Mouse (Mus musculus) cerebral cortex, adult 2 months (tissue): Measurements from ENCODE around the gene Atp8b3.

Source experiments
- WGBS: fragments of 180-500 bp; shearing (Covaris S2); methylation state at CpG from one replicate; pipeline ENCODE4 v1.1.7; 2018; 5-methylcytosine and 5-hydroxymethylcytosine counted together

Gene Atp8b3

DNA sequence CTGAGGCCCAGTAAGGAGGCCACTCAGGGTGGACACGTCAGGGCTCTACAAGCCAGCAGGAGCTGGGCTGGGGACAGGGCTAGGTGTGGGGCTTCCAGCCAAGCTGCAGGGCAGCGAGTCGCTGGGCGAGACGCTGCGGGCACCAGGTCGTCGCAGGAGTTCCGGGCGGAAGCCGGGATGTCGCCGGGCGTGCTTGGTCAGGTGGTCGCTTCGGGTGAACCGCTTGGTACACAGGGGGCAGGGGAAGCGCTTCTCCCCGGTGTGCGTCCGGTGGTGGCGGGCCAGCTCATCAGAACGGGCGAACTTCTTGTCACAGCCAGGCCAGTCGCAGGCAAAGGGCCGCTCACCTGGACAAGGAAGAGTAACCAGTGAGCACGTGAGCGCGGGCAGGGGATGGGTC lies 30.0 kb upstream of the Atp8b3 start:
- 97% methylated on average over 29 of the region's 29 CpGs for WGBS

DNA sequence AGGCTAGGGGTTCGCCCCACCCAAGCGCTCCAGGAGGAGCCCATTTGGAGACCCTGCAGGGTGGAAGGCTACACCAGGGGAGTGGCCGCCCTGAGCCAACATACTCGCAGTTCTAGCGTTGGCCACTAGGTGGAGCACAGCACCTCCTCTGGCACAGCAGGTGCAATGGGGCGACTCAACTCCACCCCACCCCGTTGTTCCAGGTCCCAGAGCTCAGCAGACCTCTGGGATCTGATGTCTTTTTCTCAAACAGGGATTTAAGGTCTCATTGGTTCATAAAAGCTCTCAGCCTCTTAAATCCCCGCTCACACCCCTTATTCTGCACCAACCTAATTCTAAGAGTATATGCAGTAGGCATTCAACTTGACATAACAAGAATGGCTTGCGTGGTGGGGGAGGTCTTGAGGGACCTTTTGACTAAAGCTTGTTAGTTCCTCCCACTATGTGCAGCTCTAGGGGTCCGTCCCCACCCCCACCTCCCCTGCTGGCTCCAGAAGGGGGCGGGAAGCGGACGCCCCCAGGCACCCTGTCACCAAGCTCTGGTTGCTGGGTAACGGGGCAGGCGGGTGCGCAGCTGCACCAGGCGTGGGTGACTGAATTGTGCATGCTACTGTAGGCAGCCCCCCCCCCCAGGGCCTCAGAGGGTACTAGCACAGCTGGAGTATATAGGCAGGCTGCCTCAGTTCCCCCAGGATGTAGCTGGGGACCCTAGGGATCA lies 27.6 kb upstream of the Atp8b3 start:
- WGBS, result 14% methylated on average over 17 of the region's 17 CpGs

DNA sequence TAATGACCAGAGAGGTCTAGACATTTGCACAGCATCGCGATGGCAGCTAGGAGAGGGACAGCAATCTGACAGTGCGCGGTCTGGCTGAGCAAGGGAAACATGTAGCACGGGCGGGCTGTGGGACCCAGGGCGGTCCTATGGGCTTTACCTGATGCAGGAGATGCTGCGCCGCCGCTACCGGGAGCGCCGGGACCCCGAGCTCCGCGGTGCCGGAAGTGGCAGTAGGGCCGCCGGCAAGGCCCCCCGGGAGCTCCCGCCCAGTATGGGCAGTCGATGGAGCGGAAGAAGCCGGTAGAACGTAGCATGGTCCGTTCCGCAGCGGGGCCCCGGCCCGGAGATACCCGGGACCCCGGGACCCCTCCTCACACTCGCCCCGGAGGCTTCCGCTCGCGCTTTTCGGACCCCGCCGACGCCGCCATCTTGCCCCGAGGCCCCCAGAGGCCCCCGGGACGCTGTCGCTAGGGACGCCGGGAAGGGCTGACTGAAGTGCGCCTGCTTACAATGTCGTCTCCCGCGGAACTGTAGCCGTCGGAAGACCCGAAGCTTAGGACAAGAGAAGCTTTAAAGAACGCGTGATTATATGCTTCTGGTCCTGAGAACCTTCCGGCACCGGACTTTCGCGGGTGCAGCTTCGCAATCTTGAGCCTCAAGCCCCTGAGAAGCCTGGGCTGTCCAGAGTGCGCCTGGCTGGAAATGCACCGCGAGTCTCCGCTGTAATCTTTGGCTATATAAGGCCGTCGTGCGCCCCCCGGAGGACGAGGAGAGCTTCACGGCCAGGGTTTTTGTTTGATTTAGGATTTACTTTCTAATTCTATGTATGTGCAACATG lies 22.4 kb upstream of the Atp8b3 start, which contains the start of gene Rexo1:
Gene Rexo1 (minus strand): TSS at position 445 of the 829 bp plus-strand sequence.
- WGBS, result under 1% methylated on average over 69 of the region's 72 CpGs

DNA sequence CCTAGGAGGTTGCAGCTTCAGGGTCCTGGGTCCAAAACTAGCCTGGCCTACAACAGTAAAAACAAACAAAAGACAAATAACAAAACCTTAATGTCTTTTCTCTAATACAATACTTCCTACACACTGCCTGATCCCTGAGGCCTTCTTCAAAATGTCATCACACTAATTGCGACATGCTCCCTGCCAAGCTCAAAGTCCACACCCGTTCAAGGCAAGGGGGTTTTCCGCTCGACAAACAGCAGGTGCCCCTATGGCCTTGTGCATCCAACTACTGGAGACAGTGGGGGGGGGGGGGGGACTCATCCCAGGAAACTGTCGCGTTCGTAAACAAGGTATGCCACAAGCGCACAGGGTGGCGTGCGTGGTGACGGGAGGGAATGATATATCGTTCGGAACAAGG lies 21.7 kb upstream of the Atp8b3 start:
- WGBS, result under 1% methylated on average over 13 of the region's 13 CpGs

DNA sequence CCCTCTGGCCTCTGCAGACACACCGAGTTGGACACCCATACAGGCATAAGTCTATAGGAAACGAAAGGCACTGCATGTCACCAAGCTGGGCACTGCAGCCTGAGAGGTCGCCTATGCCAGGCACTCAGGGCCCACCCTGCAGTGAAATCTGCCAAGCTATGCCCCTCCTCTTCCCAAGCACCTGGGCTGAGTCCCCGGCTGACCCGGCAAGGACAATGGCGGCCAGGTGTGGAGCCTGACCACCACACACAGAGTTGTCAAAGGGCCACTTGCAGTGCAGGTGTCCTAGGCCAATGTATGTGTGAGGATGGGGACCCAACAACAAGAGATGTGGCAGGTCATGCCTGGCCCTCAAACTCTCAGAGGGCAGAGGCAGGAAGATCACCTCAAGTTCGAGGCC lies 20.5 kb upstream of the Atp8b3 start:
- WGBS, result 90% methylated on average over 7 of the region's 7 CpGs

DNA sequence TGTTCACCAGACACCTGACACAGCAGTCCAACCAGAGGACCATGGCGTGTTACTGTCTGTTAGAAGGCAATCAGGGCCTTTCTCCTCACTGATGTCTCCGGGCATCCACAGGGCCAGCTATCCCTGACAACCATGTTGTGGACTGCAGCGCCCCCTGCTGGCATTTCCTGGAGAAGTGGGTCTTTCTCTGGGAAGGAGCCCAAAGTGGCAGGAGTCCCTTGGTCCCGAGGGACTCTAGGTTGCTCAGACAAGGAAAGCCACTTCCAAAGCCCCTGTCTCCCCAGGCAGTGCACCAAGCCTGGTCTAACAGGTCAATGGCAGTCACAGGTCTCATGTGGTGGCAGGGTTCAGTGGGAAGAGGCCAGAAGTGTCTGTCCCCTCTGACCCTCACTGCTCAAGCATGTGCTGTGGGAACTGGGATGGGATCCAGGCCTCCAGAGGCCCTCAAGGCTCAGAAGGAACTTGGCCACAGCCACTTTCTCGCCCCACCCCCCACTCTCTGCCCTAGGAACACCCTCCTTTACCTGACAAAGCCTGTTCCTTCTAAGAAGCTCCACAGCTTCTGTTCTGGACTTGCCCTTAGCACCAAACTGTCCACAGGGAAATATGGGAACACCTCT lies 18.5 kb upstream of the Atp8b3 start:
- 30% methylated on average over 5 of the region's 5 CpGs for WGBS

DNA sequence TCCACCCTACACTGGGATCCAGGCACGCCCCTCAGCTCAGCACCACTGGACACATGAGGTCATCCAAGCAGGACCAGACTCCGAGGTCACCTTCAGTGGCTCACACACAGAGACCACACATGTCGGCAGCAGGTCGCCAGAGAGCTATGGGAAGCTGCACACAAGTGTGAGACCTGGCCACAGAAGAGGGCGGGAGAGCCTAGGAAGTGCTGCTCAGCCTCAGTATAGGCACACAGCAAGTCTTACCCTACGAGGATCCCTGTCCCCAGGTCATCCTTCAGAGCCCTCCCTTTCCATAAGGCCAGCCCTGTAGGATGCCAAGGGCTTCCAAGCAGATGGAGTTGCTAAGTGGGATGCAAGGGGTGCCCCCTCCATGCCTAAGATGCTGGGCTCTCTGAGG lies 15.1 kb upstream of the Atp8b3 start:
- WGBS, result 89% methylated on average over 6 of the region's 6 CpGs

DNA sequence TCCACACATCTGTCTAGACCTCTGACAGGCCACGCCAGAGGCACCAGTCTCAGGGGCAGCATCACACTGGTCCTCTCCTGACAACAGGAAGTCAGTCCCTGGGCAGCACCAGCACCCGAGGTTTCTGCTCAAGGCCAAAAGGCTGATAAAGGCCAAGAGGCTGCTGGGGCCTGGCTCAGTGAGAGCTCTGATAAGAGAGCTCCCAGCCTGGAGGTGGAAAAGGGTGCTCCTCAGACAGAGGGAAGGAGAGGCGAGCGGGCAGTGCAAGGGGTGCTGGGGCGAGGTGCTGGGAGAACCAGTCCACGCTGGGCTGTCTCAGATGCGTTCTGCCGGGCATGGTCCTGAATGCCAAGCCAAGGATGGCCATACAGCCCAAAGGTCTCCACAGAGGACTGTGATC lies 14.7 kb upstream of the Atp8b3 start:
- WGBS, result 93% methylated on average over 8 of the region's 8 CpGs

DNA sequence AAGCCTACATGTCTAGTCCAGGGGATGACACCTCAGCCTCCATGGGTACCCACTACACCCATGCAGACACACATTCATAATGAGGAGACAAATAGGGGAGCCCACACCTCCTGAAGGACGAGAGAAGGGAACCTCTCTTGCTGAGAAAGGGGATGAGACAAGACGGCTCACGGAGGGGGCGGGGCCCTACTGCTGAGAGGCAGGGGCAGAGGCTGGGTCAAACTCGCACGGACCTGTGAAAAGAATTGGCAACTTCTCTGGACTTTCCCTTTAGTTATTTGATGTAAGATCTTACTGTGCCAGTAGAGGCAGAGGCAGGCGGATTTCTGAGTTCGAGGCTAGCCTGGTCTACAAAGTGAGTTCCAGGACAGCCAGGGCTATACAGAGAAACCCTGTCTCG lies 13.4 kb upstream of the Atp8b3 start:
- WGBS, result 64% methylated on average over 9 of the region's 9 CpGs

DNA sequence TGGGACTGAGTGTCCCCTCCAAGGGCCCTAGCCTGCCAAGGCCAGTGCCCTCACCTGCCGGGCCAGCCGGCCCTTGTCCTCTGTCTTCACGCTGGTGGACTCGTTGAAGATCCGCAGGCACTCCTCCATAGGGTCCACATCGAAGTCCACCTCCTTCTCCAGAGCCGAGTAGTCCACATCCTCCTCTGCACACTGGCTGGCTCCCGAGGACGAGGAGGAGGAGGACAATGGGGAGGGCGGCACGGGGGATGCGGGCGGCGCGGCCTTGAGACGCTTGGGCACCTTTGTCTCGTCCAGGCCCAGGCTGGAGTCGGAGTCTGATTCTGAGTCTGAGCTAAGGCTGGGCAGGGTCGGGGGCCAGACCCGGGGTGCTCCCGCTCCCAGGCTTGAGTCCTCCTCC lies 10.4 kb upstream of the Atp8b3 start:
- 83% methylated on average over 21 of the region's 21 CpGs for WGBS

DNA sequence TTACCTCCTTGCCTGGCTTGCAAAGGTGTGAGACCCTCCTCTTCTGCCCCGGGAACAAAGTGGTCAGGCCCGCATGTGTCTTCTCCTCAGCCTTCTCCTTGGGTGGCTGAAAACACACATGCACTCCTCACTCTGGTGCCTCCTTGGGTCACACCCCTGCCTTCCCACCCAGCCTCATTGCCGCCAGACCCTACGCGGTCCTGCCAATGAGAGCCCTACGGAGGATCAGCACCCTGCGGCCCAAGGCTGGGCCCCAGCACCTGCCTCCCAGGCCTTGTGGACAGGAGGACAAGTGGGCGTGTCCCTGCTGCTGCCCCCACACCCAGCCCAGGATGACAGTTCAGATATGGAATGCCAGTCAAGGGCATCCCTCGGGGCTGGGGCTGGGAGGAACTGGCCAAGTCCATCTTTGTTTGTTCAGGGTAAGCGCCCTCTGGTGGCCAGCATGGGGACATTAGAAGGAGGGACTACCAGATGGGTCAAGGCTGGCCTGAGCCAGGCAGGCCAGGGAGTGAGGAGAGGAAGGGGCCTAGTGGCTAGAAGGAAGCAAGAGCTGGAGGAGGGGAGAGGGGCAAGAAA lies 9.6 kb upstream of the Atp8b3 start:
- WGBS, result 75% methylated on average over 10 of the region's 10 CpGs

DNA sequence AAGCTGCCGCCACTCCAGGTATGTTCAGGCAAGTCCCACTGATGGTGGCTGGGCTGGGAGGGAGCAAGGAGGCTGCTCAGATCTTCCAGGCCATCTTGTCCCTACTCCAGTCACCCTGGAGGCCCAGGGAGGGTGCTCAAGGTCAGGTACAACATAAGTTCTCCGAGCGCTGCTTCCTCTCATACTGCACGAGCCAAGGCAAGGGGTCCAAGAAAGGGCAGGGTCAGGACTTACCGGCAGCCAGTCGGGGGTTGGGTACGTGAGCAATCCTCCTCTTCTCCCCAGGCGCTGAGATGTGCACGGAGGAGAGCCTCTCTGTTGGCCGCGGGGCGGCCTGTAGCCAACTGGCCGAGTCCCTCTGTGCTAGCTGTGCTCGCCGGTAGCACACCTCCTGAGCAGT lies 8.6 kb upstream of the Atp8b3 start:
- 88% methylated on average over 15 of the region's 15 CpGs for WGBS

DNA sequence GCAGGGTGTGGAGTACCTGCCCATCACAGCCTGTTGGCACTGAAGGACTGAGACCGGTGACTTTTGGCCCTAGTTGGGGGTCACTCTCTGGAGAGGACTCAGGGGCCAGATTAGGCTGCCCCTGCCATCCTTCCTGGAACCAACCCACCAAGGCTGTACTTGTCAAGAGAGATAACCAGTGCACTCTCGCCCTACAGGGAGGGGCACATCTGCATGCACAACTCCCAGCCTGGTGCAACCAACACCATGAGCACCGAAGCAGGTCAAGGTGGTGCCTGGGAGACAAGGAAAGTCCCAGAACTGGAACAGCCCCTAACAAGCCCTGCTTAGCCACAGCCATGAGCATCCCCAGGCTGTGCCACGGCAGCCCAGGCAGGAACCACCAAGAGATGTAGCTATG lies 8.0 kb upstream of the Atp8b3 start:
- 97% methylated on average over 4 of the region's 4 CpGs for WGBS

DNA sequence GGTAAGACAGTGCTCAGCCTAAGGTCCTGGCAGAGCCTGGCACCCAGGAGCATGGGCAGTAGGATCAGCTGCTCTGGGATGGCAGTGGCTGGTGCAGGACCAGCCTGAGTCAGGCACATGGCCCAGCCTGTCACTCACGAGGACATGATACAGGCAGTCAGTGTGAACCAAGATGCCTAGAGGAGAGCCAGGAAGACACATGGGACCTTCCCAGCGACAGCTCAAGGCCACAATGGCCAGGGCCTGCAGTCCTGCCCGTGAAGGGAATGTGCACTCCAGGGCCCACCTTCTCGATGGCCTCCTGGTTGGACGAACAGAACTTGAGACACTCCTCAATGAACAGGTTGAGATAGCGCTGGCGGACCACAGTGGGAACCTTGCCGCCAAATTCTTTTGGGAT lies 6.7 kb upstream of the Atp8b3 start:
- WGBS, result 88% methylated on average over 8 of the region's 8 CpGs

DNA sequence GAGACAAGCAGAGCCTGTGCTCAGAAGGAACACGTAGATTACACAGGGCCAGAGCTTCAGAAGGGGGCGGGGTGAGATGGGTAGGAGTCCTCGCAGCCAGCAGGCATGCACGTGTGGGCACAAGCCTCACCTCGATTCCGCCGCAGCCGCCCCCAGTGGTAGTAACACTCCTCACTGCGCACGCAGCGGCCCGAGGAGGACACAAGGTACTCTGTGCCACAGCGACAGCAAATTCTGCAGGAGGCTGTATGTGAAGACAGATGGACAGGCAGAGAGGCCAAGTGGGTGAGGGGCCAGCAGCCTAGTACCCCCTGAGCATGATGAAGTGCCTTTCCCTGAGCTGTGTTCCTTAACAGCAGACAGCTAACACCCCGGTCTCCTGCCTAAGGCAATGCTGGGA lies 4.9 kb upstream of the Atp8b3 start:
- 68% methylated on average over 14 of the region's 14 CpGs for WGBS

DNA sequence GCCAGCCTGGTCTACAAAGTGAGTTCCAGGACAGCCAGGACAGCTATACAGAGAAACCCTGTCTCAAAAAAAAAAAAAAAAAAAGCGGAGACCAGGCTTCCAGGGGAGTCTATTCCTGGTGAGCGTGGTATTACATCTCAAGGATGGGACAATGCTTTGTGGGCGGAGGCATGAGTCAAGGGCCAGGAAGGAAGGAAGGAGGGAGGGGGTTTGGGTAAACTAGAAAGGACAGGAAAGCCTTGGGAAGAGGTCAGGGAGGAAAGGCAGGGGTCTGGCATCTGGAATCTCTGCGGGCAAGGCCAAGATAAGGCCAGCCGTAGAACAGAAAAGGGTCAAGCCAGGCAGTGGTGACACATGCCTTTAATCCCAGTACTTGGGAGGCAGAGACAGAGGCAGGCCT lies 569 bp upstream of the Atp8b3 start:
- 49% methylated on average over 5 of the region's 5 CpGs for WGBS

DNA sequence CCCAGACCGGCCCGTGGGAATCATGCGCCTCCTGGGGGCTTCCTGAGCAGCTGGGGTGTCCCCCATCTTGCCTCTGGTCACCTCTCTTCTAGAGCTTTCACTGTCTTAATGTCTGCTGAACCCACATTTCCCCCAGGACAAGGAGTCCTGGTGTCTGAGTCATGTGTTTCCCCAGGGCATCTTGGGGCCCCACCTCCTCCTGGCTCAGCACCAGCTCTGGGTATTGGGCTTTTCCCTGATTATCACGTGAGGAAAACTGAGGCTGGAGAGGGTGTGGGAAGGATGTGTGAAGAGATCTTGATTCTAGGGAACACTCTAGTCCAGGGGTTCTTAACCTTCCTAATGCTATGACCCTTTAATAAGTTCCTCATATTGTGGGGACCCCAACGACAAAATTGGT lies 744 bp downstream of the Atp8b3 start:
- 56% methylated on average over 5 of the region's 5 CpGs for WGBS

DNA sequence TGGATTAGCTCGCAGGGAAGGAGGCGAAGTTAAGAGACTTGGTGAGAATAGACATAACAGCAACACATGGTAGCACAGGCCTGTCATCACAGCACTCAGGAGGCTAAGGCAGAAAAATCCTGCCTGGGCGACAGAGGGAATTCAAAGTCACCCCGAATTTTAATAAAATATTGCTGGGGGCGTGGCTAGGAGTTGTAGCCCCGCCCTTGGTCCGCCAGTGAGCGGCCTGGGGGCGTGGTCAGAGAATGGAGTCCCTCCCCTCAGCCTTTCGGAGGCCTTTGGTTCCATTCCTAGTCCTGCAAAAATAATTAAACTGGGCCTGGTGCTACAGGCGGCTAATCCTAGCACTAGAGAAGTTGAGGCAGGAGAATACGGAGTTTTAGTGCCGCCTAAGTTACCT lies 3.2 kb downstream of the Atp8b3 start:
- 19% methylated on average over 13 of the region's 13 CpGs for WGBS

DNA sequence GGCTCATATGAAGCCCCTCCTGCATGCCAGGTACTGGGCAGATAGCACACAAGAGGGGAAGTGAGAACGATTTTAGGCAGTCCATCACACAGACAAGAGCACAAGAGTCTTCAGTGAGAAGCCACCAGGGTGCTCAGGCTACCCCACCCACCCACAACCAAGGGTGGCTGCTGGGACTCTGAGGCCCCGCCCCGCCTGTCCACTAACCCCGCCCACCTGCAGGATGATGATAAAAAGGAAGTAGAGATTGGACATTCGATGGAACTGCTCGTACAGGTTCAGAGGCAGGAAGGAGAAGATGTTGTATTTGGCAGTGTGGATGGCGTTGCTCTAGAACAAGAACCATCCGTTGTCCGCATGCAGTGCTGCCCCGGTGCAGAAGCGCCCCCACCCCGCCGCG lies 3.9 kb downstream of the Atp8b3 start:
- 16% methylated on average over 14 of the region's 14 CpGs for WGBS

DNA sequence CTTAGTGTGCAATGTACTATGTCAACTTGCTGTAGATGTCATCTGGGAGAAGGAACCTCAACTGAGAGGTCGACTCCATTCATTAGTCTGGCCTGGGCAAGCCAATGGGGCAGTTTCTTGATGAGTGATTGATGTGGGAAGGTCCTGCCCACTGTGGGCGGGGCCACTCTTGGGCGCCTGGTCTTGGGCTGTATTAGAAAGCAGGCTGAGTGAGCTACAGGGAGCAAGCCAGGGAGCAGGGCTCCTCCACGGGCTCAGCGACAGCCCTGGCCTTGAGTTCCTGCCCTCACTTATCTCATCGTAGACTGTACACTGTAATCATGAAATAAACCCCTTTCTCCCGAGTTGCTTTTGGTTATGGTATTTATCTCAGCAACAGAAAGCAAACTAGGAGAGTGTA lies 5.2 kb downstream of the Atp8b3 start:
- WGBS, result 38% methylated on average over 7 of the region's 7 CpGs

DNA sequence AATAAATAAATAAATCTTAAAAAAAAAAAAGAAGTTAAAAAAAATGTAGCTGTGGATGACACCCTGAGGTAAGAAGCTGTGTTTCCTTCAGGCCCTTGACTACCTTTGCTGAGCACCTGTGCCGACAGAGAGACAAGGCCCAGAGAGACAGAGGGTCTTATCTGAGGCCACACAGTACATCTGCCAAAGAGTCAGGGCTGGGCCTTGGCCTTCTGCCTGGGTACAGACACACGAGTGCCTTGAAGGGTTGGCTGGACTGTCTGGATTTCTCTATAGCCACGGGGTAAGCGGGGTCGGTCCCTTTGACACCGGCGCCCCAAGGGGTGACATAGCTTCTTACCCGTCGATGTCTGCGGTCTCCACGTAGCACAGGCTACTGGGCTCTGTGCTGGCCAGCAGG lies 6.1 kb downstream of the Atp8b3 start:
- WGBS, result 88% methylated on average over 11 of the region's 11 CpGs

DNA sequence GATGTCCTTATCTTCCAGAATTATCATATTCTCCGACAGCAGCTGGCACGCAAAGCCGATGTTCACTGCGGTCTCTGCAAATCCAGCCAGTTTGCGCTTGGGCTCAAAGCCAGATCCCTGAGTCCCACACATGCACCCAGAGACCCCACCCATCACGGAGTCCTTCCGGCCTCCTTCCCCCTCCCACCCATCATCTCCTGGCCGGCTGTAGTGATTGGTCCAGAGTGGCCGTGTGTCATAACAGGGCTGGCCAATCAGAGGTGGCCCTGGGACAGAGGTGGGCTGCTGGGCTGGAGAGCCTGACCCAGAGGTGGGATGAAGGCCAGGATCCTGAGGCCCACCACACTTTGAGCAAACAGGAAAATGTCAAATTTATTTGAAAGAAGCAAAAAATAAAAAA lies 12.8 kb downstream of the Atp8b3 start:
- 35% methylated on average over 9 of the region's 9 CpGs for WGBS

DNA sequence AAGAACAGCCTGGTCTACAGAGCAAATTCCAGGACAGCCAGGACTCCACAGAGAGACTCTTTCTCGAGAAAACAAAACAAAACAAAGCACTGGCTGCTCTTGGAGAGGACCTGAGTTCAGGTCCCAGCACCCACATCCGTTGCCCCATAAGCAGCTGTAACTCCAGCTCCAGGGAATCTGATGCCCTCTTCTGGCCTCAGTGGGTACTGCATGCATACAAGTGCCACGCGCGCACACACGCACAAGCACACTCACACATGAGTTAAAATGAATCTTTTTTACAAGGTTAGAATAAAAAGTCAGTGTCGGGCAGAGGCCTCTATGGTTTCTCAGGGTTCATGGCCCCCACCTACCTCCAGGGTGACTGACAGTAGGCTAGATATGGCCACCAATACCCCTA lies 15.6 kb downstream of the Atp8b3 start:
- 94% methylated on average over 7 of the region's 7 CpGs for WGBS
